Mouse (Mus musculus): ENCODE measurements around the gene Meltf. TPM values are rescaled to one million over a fixed set of nuclear protein-coding genes. Genes with fewer than 3 reads are reported as not detected.
A peak's percentile ranks its signal among the peaks of the same experiment; 100 is the strongest.

Gene Meltf
- total RNA-seq (2021): under 1 TPM in 1 of 2 experiments, not detected in 1; 0.04 TPM
- long read RNA-seq, experiment 1: 0 reads
- long read RNA-seq, experiment 2: 0 reads

DNA sequence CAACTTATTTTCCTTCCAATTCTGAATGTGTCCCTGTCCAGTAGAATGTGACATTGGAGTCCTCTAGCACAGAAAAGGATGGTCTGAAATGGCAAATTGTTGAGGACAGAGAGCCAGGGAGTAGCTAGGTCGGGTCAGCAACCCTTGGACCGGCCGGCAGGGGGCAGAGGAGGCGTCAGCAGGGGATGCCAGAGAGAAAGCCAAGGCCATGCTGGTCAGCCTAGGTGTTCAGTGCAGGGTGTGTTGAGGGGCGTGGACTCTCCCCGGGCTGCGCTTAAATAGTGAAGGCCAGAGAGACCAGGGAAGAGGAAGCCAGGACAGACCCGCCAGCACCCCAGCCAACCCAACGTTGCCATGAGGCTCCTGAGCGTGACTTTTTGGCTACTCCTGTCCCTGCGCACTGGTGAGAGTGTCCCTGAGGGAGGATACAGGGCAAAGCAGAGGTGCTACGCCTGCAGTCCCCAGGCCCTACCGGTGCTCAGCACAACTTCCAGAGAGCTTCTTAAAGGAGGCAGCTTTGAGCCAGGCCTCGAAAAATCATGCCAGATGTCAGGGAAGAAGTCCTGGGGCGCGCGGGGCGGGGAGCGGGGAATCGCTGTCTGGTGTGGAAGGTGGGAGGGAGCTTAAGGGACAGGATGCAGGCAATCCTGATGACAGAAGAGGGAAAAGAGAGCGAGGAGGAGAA is at the start of gene Meltf:
Gene Meltf (plus strand): TSS at position 238 of the 685 bp plus-strand sequence.
- DNase-seq: peak; percentile 83
- intact Hi-C loops (cut with DNase I; ENCODE audit: low total_unique reads): no loop called here

DNA sequence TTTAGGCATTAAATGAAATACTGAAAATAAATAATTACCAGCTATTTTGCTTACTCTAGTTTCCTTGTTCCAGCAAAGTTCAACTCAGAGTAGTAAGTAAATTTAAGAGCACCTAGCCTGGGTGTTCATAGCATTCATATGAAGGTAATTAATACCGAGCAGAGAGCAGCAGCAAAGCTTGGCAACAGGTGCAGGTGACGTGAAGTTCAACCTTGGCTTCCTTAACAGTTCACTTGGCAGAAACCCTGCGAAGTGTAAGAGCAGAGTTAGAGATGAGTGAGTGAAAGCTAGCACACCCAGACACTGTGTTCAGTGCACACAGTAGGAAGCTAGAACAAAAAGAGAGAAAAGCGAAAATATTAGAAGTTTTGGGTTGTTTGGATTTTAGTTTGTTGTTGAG is 47.9 kb upstream of the Meltf start:
- peak; percentile 13 for DNase-seq
- intact Hi-C loops (cut with DNase I; ENCODE audit: low total_unique reads): no loop called here

DNA sequence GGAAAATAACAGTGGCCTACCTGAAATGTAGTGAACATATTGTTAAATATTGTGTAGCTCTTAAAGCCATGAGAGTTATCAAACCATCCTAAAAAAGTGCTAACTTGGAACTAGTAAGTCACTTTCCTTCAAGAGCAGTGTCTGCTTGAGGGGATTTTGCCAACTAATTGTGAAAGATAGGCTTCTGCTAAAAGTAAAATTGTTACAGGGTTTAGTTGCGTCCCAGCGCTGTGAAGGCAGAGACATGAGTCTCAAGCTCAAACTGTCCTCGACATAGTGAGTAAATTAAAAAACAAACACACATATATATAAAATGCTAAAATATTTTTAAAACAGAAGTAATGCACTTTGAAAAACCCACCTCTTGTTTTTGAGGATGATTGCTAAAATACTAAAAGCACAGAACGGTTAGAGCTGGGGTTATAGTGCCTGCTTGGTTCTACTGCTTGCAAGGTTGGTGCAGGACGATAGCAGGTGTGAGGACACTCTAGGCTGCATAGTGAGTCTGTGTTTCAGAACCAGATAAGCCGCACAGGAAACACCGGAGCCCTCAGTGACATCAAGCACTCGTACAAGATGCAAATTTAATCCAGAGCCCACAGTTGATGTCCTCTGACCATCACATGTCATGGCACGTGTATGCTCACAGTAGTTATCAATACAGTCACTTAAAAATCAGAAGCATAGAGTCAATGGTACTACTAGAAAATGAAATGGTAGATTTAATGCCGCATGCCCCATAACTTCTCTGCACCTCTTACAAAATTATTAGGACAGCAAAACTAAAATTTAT is 45.8 kb upstream of the Meltf start:
- intact Hi-C loops (cut with DNase I; ENCODE audit: low total_unique reads): no loop called here
- no peak for DNase-seq

DNA sequence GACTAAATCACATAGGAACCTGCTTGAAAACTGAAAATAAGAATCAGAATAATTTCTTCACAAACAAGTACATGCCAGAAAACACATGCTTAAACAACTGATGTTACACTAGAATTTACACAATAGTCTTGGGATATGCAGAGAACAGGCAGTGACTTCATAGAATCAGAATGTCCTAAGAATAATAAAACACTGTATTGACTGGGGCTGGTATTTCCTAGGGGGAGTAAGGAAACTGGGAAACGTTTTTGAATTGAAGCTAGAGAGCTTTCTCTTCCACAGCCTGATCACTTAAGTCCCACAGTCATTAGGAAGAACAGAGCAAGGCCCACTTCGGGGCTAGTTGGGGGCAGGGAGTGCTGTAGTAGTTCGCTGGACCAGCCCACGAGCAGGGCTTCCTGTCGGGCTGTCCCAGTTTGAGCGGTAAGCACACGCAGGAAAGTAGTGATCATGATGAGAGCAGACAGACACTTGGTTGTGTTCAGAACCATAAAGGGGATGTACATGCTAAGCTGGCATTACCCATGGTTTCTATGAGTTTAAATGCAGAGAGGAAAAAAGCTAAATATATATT is 44.5 kb upstream of the Meltf start:
- intact Hi-C loops (cut with DNase I; ENCODE audit: low total_unique reads): no loop called here
- DNase-seq: peak; percentile 6

DNA sequence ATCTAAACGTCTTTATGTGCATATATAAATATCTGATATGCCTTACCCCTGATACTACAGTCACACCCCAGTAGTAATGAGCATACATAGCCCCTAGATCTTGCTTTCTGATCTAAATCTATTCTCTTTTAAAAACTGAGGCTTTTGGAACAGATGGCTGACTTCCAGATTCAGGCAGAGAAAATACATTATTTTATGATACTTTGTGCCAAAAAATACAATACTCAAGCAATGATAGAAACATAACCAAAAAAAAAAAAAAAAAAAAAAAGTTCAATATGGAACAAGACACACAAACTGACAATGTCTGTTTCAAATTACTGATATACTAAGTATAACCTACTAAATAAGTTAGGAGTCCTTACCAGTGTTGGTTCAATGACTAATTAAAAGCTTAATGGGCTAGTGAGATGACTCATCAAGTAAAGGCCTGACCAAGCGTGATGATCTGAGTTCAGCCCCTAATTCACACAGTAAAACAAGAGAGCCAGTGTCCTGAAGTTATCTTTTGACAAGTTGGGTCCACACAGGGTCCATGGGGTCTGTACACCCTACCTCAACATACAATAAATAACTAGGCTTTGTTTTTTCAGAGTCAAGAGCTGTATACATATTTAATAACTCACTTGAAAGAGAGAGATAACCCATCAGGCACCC is 43.8 kb upstream of the Meltf start:
- DNase-seq: no peak
- intact Hi-C loops (cut with DNase I; ENCODE audit: low total_unique reads): no loop called here

DNA sequence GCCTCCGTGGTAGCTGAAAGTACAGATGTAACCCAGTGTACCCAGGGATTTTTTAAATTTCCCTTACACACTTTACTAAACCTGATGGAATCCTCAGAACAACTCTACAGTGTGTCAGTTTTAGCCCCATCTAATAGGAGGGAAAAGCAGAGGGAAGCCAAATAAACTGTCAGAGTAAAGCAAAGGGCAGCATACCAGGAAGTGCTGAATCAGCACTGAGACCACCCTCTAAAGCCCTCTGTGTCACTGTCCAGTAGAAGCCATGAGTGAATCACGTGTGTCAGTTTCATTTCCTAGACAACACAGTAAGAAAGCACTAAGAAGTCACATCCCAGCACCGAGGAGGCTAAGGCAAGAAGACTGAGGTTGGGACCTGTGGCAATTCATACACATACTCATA is 41.2 kb upstream of the Meltf start:
- intact Hi-C loops (cut with DNase I; ENCODE audit: low total_unique reads): no loop called here
- DNase-seq: no peak

DNA sequence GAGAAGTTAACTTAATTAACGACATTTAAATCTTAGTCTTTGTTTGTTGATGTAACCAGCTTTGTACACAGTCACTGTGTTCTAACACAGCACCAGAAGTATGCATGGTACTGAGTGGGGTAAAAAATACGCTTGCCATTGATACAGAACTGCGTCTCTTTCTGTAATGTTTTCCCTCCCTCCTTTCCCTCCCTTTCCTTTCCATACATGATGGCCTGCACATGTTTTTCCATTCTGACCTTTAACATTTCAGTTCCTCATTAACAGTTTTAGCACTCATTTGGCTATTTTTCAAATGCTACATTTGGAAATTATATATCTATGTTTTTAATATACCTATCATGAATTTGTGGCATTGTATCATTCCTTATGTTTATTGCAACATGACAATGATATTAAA is 34.4 kb upstream of the Meltf start:
- DNase-seq: no peak
- intact Hi-C loops (cut with DNase I; ENCODE audit: low total_unique reads): no loop called here

DNA sequence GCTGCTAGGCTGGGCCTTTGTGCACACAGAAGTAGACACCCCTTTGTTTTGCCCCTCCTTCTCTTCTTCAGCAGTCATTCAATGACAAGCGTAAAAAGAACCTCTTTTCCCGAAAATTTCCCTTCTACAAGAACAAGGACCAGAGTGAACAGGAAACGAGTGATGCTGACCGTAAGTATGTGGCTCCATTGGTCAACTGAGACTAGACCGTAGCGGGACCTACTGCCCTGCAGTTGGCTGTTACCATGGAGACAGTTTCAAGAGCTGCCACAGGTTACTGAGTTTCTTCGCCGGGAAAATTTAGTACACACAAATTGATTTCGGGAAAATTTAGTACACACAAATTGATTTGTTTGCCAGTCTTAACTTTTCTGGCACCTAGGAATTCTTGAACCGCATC is 31.8 kb upstream of the Meltf start:
- DNase-seq: no peak
- intact Hi-C loops (cut with DNase I; ENCODE audit: low total_unique reads): no loop called here

DNA sequence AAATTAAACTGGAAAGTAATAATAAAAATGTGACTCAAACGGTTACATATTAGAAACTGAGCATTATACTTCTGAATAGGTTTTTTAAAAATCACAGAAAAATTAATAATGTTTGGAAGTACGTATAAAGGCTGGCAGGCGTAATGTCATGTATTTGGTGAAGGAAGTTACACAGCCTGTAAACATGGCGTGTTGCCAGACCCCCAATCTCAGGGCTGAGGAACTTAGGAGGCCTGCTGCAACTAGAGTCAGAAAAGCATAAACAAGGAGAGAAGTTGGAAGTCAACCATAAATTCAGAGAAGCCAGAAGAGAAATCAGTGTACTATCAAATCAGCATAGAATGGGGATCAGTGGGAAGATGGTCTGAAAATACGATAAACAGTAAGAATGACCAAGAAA is 14.7 kb upstream of the Meltf start:
- no peak for DNase-seq
- intact Hi-C loops (cut with DNase I; ENCODE audit: low total_unique reads): no loop called here

DNA sequence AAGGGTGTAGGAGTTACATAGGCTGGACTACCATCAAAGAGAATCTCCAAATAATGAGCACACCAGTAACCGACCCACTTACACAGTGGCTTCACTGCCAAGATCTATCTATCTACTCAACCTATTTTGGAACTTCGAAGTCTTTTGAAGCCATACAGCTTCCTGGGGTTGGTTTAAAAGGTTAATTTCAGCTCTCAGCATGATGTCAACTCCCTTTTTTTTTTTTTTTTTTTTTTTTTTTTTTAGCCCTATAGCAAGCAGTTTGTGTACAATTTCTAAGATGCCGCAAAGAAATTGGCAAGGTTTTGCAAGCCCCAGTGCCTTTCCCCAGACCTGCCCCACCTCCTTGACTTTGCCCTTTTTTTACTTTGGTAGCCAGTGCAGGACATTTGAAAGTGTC is 13.4 kb upstream of the Meltf start:
- intact Hi-C loops (cut with DNase I; ENCODE audit: low total_unique reads): no loop called here

DNA sequence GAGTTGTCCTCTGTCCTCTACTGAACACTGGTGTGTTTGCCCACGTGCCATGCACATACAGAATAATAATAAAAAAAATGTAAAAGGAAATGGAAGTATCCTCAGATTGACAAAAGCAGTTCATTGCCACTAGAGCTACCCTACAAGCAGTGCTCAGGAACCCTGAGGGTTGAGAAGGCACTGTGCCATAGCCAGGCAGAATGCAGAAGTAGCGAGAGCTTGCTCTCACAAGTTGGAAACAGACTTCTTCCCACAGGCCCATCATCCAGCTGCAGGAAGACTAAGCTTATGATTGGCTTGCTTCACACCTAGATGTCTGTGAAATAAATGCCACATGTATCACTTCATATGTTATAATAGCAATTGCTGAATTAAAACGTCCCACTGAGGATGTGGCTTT is 11.7 kb upstream of the Meltf start:
- DNase-seq: no peak
- intact Hi-C loops (cut with DNase I; ENCODE audit: low total_unique reads): no loop called here

More for the DNA sequence above, 13.4 kb upstream of the Meltf start:
- DNase-seq: no peak

DNA sequence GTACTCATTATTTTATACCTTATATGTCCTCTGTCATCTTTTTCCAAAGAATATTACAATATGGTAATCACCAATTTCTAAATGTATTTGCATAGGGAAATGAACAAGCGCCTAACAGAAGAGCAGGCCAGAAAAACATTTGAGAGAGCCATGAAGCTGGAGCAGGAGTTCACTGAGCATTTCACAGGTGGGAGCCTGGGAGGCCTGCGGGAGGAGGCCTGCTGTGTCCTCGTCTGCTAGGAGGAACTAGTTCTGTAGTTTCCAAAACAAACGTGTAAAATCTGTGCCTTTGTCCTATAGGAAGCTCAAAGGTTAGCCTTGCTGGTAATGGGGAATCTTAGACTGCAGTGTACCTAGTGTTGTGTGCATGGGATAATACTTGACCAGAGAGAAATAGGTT is 10.9 kb upstream of the Meltf start:
- DNase-seq: no peak
- intact Hi-C loops (cut with DNase I; ENCODE audit: low total_unique reads): no loop called here

DNA sequence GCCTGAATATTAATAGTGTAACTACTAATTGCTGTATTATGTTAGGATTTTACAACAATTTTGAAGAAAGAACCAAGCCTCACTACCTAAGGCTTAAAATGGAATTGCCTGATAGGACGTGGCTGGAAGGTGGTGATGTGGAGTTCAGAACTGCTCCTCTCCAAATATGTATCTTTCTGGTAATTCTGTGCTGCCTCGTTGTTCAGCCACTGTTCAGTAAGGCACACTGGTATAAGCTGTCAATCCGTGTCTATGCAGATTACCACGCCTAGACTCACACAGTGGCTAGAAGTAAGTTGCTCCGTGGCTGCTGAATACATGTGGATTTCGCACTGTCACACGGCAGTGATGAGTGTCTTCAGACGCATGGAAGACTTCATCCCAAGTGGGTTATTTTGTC is 4.9 kb upstream of the Meltf start:
- no peak for DNase-seq
- intact Hi-C loops (cut with DNase I; ENCODE audit: low total_unique reads): no loop called here

DNA sequence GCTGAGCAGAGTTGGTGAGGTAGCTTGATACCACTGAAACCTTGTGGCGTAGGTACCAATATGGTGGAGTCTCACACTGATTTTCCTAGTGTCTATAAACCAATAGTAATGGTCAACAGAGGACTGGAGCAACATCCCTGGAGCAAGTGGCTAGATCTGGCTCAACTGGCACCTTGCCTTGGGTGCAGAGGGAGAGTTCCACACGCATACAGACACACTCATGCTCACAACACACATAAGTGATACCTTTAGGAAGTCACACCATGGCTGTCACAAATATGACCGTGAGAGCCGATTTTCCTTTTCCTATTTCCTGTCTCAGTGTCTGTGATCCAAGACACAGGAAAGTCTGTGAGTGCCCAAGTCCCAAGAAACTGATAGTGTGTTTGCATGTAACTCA is 3.2 kb upstream of the Meltf start:
- intact Hi-C loops (cut with DNase I; ENCODE audit: low total_unique reads): no loop called here

DNA sequence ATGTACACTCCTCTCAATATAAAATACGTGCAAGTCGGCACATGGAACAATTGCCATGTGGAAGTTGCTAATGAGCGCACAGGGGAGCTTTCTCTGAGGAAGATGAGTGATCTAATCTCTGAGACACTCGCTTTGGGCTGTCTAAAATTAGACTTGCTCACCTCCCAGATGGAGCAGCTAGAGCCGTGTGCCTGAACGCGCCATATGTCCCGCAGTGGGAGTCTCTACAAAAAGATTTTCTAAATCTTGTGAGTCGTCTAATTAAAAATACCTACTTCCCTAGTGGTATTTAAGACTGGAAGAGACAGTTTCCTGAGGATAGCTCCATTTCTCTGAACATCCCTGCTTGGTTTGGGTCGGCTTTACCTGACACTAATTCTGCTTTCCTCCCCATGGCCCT is 2.2 kb upstream of the Meltf start:
- intact Hi-C loops (cut with DNase I; ENCODE audit: low total_unique reads): no loop called here

More for the DNA sequence above, 3.2 kb upstream of the Meltf start:
- no peak for DNase-seq

DNA sequence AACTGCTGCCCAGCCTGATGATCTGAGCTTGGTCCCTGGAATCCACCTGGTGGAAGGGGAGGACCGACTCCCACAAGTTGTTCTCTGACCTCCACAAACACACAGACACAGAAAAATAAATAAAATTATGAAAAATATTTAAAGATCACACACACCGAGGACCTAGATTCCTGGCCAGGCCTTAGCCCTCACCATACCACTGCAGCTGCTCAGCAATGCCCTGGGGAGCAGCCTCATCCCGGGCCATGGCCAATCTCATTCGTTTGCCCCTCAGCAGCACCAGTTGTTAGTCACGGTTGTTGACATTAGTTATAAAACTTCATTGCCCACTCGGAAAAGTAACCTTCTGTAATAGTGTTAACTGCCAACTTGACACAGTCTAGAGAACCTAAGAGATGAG is 558 bp upstream of the Meltf start:
- intact Hi-C loops (cut with DNase I; ENCODE audit: low total_unique reads): no loop called here
- no peak for DNase-seq

More for the DNA sequence above, 2.2 kb upstream of the Meltf start:
- DNase-seq: no peak

DNA sequence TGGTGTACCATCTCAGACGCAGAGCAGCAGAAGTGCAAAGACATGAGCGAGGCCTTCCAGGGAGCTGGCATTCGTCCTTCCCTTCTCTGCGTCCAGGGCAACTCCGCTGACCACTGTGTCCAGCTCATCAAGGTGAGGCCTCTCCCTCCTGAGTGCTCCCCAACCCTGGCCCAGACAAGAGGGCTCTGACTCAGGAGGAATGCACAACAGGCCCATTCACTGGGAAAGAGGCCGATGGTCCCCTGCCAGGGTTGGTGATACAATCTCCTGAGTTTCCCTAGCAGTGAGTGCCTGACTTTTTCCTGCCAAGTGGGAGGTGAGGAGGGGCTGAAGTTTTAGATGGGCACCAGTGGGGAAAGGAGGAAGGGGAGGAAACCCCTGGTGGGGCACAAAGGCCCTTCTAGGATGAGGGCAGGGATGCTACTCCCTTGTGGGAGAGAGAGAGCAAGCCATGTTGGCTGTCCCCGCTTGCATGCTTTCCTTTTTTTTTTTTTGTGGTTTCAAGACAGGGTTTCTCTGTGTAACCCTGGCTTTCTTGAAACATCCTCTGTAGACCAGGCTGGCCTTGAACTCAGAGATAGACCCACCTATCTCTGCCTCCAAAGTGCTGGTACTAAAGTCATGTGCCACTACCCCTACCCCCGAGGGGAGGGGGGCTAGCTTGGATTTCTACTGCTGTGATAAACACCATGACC is 1.7 kb downstream of the Meltf start:
- intact Hi-C loops (cut with DNase I; ENCODE audit: low total_unique reads): loop anchor here (2.0 kb wide), 1 partner anchor 39 kb away; no protein-coding TSS in a partner anchor
- no peak for DNase-seq

DNA sequence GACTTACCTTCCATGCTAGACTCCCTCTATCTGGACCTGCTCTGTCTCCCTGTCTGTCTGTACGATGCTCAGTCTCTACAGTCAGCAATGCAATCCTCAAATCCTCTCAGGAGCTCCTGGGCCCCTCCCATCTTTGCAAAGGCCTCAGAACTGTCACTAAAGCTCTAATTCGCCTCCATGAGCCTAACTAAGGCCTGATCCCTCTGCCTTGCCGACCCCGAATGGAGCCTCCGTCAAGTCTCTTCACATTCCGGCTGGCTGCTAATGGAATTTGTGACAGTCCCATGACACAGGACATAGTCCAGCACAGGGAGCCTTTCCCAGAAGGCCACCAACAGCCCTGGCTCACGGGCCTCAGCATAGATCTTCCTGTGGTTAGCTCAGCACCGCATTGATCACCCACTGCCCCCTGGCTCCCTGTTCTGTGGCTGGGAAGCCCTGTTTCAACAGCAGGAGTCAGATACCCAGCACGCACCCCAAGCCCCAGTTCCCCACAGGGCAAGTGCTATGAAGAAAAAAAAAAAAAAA is 3.8 kb downstream of the Meltf start:
- intact Hi-C loops (cut with DNase I; ENCODE audit: low total_unique reads): no loop called here
- no peak for DNase-seq

DNA sequence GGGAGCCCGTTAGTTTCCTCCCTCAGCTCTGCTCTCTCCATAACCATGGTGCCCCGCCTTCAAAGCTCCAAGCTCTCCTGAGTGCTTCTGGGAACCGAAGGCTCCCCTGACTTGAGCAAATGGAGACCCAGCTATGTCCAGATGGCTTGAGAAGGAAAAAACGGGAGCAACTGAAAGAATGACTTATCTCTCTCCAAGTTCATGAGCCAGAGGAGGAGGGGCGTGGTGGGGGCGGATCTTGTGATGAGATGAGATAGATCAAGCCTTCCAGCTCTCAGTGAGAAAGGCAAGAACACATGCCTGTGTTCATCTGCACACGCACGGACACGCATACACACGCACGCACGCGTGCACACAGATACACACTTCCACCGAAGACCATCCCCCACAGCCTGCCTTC is 4.7 kb downstream of the Meltf start:
- intact Hi-C loops (cut with DNase I; ENCODE audit: low total_unique reads): no loop called here
- DNase-seq: no peak

All from gastrocnemius, postnatal 14 days (tissue).